Mouse (Mus musculus): ENCODE data around the gene Dnajb11. TPM values are rescaled to one million over a fixed set of nuclear protein-coding genes. Genes with fewer than 3 reads are reported as not detected.

The Dnajb11 gene
- polyA plus RNA-seq, 1 experiment from 2014 or later: 120 TPM

- no peaks in the 10 kb centered on the region for H3K9me3 ChIP-seq
- no peak overlapping the region for H3K27ac ChIP-seq
- no peak for ATAC-seq
- no peak overlapping the region for H3K4me3 ChIP-seq (replicated peaks)
- H3K4me1 ChIP-seq (replicated peaks): peaks cover 4% of the 10 kb centered on the region
- no peaks in the 10 kb centered on the region for H3K36me3 ChIP-seq
- H3K4me2 ChIP-seq (replicated peaks): no peak overlapping the region
- WGBS: 92% methylated on average over 4 of the region's 4 CpGs
- no peak overlapping the region for H3K9ac ChIP-seq
- H3K27me3 ChIP-seq (replicated peaks): no peaks in the 10 kb centered on the region
These were observed 4.9 kb upstream of the Dnajb11 start for GRCm38 (mm10) chr16:22852709-22853108.

GRCm38 (mm10) chr16:22856773-22857172 lies 872 bp upstream of the Dnajb11 start:
- H3K4me2 ChIP-seq (replicated peaks): peak overlapping the region; percentile 77

GRCm38 (mm10) chr16:22872397-22872796 lies 14.8 kb downstream of the Dnajb11 start:
- no peaks in the 10 kb centered on the region for H3K27me3 ChIP-seq (replicated peaks)
- no peaks in the 10 kb centered on the region for H3K4me1 ChIP-seq (replicated peaks)
- WGBS: 91% methylated on average over 8 of the region's 8 CpGs
- no peak for ATAC-seq
- peaks cover 33% of the 10 kb centered on the region for H3K36me3 ChIP-seq
- H3K4me2 ChIP-seq (replicated peaks): no peak overlapping the region
- no peak overlapping the region for H3K4me3 ChIP-seq (replicated peaks)
- no peak overlapping the region for H3K9ac ChIP-seq
- no peak overlapping the region for H3K27ac ChIP-seq
- no peaks in the 10 kb centered on the region for H3K9me3 ChIP-seq

More at GRCm38 (mm10) chr16:22856773-22857172, 872 bp upstream of the Dnajb11 start:
- Histone ChIP-seq H3K9ac (peak overlapping the region; percentile 48), H3K9me3 (no peaks in the 10 kb centered on the region), H3K4me3 (replicated peaks) (peak overlapping the region; percentile 99), H3K27ac (peak overlapping the region; percentile 89), H3K27me3 (replicated peaks) (no peaks in the 10 kb centered on the region), H3K4me1 (replicated peaks) (peaks cover 10% of the 10 kb centered on the region), H3K36me3 (no peaks in the 10 kb centered on the region)
- 10% methylated on average over 9 of the region's 9 CpGs for WGBS
- no peak for ATAC-seq

GRCm38 (mm10) chr16:22873369-22873768 lies 15.7 kb downstream of the Dnajb11 start:
- Histone ChIP-seq H3K4me1 (replicated peaks) (no peaks in the 10 kb centered on the region), H3K9me3 (no peaks in the 10 kb centered on the region), H3K4me2 (replicated peaks) (no peak overlapping the region), H3K27ac (no peak overlapping the region), H3K27me3 (replicated peaks) (no peaks in the 10 kb centered on the region), H3K9ac (no peak overlapping the region), H3K4me3 (replicated peaks) (no peak overlapping the region), H3K36me3 (peaks cover 31% of the 10 kb centered on the region)
- no peak for ATAC-seq
- WGBS: 82% methylated on average over 4 of the region's 4 CpGs

GRCm38 (mm10) chr16:22876218-22877043 lies 18.8 kb downstream of the Dnajb11 start:
- H3K4me3 ChIP-seq (replicated peaks): no peak overlapping the region
- H3K4me2 ChIP-seq (replicated peaks): no peak overlapping the region
- WGBS: 30% methylated on average over 9 of the region's 9 CpGs
- H3K9ac ChIP-seq: no peak overlapping the region
- H3K27ac ChIP-seq: no peak overlapping the region
- no peaks in the 10 kb centered on the region for H3K4me1 ChIP-seq (replicated peaks)
- ATAC-seq: no peak
- no peaks in the 10 kb centered on the region for H3K9me3 ChIP-seq
- no peaks in the 10 kb centered on the region for H3K27me3 ChIP-seq (replicated peaks)
- peaks cover 4% of the 10 kb centered on the region; the same call in 1 of the 2 replicates for H3K36me3 ChIP-seq

- Histone ChIP-seq H3K4me3 (replicated peaks) (no peak overlapping the region), H3K4me1 (replicated peaks) (no peaks in the 10 kb centered on the region), H3K36me3 (no peaks in the 10 kb centered on the region), H3K9ac (no peak overlapping the region), H3K27ac (no peak overlapping the region), H3K9me3 (no peaks in the 10 kb centered on the region), H3K27me3 (replicated peaks) (no peaks in the 10 kb centered on the region), H3K4me2 (replicated peaks) (no peak overlapping the region)
- WGBS: 76% methylated on average over 11 of the region's 11 CpGs
- no peak for ATAC-seq
These were observed 20.2 kb downstream of the Dnajb11 start for GRCm38 (mm10) chr16:22877660-22878390.

- Histone ChIP-seq H3K4me3 (replicated peaks) (no peak overlapping the region), H3K9ac (no peak overlapping the region), H3K4me1 (replicated peaks) (no peaks in the 10 kb centered on the region), H3K36me3 (no peaks in the 10 kb centered on the region), H3K27me3 (replicated peaks) (no peaks in the 10 kb centered on the region), H3K4me2 (replicated peaks) (no peak overlapping the region), H3K9me3 (no peaks in the 10 kb centered on the region), H3K27ac (no peak overlapping the region)
- WGBS: 81% methylated on average over 7 of the region's 7 CpGs
- no peak for ATAC-seq
These were observed 21.1 kb downstream of the Dnajb11 start for GRCm38 (mm10) chr16:22878716-22879115.

- Histone ChIP-seq H3K27ac (no peak overlapping the region), H3K4me2 (replicated peaks) (no peak overlapping the region), H3K9me3 (no peaks in the 10 kb centered on the region), H3K27me3 (replicated peaks) (no peaks in the 10 kb centered on the region), H3K4me1 (replicated peaks) (no peaks in the 10 kb centered on the region), H3K36me3 (no peaks in the 10 kb centered on the region), H3K9ac (no peak overlapping the region), H3K4me3 (replicated peaks) (no peak overlapping the region)
- no peak for ATAC-seq
- 57% methylated on average over 7 of the region's 7 CpGs for WGBS
These were observed 22.4 kb downstream of the Dnajb11 start for GRCm38 (mm10) chr16:22879945-22880595.

- no peak overlapping the region for H3K4me2 ChIP-seq (replicated peaks)
- H3K27me3 ChIP-seq (replicated peaks): no peaks in the 10 kb centered on the region
- H3K4me3 ChIP-seq (replicated peaks): no peak overlapping the region
- H3K4me1 ChIP-seq (replicated peaks): no peaks in the 10 kb centered on the region
- no peaks in the 10 kb centered on the region for H3K9me3 ChIP-seq
- no peak overlapping the region for H3K9ac ChIP-seq
- no peaks in the 10 kb centered on the region for H3K36me3 ChIP-seq
- no peak for ATAC-seq
- H3K27ac ChIP-seq: no peak overlapping the region
- WGBS: 29% methylated on average over 6 of the region's 6 CpGs
These were observed 23.3 kb downstream of the Dnajb11 start for GRCm38 (mm10) chr16:22880900-22881299.

- H3K4me3 ChIP-seq (replicated peaks): no peak overlapping the region
- 64% methylated on average over 4 of the region's 4 CpGs for WGBS
These were observed 23.8 kb downstream of the Dnajb11 start for GRCm38 (mm10) chr16:22881487-22881886.

GRCm38 (mm10) chr16:22883441-22883840 lies 25.8 kb downstream of the Dnajb11 start:
- WGBS: 78% methylated on average over 5 of the region's 5 CpGs

More at GRCm38 (mm10) chr16:22881487-22881886, 23.8 kb downstream of the Dnajb11 start:
- Histone ChIP-seq H3K4me2 (replicated peaks) (no peak overlapping the region), H3K27ac (no peak overlapping the region), H3K9me3 (no peaks in the 10 kb centered on the region), H3K36me3 (no peaks in the 10 kb centered on the region), H3K4me1 (replicated peaks) (no peaks in the 10 kb centered on the region), H3K27me3 (replicated peaks) (no peaks in the 10 kb centered on the region), H3K9ac (no peak overlapping the region)
- no peak for ATAC-seq

GRCm38 (mm10) chr16:22885356-22885755 lies 27.7 kb downstream of the Dnajb11 start:
- Histone ChIP-seq H3K27ac (no peak overlapping the region), H3K9ac (no peak overlapping the region), H3K4me3 (replicated peaks) (no peak overlapping the region), H3K36me3 (no peaks in the 10 kb centered on the region), H3K27me3 (replicated peaks) (no peaks in the 10 kb centered on the region), H3K4me2 (replicated peaks) (no peak overlapping the region), H3K9me3 (no peaks in the 10 kb centered on the region), H3K4me1 (replicated peaks) (no peaks in the 10 kb centered on the region)
- ATAC-seq: no peak
- WGBS: 21% methylated on average over 4 of the region's 4 CpGs

More at GRCm38 (mm10) chr16:22883441-22883840, 25.8 kb downstream of the Dnajb11 start:
- no peak for ATAC-seq
- Histone ChIP-seq H3K27ac (no peak overlapping the region), H3K27me3 (replicated peaks) (no peaks in the 10 kb centered on the region), H3K4me3 (replicated peaks) (no peak overlapping the region), H3K36me3 (no peaks in the 10 kb centered on the region), H3K9me3 (no peaks in the 10 kb centered on the region), H3K4me2 (replicated peaks) (no peak overlapping the region), H3K9ac (no peak overlapping the region), H3K4me1 (replicated peaks) (no peaks in the 10 kb centered on the region)
